Mouse (Mus musculus): ENCODE data around the gene Mast4.

The Mast4 gene

DNA sequence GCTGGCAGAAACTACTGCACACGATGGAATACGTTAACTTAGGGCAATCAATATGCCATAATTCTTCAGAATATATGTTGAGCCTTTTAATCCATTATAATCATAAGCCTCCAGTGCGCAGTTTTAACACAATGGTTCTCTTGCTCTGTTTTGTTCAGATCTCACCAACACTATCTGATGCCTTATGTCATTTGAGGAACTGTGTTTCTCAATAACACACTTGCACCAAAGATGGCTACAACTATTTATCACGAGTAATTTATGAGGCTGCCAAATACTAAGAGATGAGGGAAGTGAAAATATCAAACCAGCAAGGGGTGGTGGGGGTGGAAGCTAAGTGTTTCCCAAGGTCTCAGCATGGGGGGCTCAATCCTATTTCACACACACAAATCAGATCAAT, 448.1 kb downstream of the Mast4 start:
- no peak for DNase-seq

DNA sequence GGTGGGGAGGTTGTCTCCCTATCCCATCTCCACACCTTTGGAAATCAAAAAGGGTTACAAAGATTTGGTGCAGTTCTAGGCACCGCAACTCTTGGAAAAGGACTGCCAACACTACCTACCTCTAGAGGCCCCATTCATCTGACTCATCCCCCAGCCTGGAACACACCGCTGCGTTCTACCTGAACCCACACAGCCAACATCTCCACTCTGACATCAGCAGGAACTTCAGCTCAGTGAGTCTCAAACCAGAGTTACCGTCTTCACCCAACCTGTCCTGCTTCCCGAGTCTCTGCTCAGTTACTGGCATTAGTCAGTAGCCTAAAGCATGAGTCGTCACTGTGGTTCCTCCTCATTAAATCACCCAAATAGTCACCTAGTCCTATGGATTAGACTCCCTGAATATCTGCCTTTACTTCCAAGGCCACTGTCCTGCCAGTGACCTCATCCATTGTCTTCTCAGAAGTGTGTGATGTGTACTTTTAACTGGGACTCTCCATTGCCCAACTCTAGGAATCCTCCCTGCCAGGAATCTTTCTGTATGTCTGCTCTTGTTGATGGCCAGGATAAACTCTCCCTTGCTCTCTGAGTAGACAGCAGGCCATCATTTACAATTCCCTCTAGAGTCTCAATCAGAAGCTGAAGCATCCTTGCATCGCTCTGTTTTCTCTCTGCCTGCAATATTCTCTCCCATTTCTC, 453.8 kb downstream of the Mast4 start:
- no peak for DNase-seq

DNA sequence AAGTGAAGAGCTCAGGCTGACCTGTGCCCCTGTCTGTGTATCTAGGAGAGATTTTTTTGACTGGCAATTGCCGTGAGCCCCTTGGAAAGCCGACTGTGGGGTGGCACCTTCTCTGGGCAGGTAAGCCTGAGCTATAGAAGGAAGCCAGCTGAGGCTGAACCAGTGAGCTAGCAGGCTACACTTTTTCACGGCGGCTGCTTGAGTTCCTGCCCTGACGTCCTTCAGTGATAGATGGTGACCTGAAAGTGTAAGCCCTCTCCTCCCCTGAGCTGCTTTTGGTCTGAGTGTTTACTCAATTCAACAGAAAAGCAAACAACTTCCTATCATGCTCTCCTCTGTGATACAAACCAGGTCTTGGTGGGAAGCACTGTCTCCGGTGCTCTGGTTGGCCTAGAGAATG, 455.7 kb downstream of the Mast4 start:
- DNase-seq: no peak

DNA sequence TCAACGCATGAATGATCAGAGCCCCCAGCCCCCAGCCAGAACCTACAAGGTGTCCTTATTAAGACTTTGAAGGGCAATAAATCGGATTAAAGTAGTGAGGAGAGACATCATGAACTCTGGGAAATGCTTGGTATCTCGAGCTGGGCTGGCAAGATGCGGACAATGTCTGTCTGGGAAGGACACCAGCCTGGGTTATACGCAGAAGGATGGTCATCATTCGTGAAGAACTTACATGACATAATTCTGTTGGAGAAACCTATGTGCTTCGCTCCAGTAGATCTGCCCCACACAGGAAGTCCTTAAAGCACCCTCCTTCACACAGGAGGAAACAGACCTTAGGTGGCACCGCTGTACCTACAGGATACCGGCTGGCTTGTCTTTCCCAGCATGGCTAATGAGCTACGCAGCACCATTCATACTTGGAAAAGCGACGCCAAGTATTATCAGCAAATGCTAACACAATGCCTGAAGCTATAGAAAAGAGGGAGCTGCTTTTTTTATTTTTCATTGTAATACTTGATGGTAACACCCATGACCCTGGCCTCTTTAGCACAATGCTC, 456.5 kb downstream of the Mast4 start:
- DNase-seq: no peak

DNA sequence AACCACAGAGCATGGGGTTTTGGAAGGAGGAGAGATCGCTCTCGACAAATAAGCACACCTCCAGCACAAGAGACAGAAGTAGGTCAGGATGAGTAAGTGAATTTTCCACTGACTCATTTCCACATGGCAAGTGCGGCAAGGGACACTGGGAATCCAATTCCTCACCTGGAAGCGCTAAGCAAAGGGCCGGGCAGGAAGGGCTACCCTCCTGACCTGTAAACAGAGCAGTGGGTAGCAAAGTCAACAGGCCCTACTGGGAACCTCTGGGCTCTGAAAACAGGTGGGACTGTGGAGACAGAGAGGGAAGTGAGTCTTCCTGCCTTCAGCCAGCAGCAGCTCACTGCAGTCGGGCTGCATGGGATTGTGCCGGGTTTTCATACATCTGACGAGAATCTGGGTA, 457.1 kb downstream of the Mast4 start:
- DNase-seq: no peak

DNA sequence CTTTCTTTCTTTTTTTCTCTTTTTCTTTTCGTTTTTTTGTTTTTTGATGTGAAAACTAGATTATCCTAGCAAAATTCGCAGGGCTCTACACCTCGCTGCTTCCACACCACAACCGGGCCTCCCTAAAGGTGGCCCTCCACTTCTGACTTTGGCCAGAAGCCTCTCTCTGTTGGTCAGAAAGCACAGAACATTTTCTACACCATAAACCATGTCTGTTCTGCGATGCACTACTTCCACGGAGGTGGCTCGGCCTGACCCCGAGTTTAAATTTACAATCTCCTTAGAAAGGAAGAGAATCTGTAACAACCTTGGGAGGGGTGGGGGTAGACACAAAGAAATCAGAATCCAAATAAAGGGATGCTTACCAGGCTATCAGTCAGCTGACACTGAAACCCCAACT, 458.8 kb downstream of the Mast4 start:
- no peak for DNase-seq

DNA sequence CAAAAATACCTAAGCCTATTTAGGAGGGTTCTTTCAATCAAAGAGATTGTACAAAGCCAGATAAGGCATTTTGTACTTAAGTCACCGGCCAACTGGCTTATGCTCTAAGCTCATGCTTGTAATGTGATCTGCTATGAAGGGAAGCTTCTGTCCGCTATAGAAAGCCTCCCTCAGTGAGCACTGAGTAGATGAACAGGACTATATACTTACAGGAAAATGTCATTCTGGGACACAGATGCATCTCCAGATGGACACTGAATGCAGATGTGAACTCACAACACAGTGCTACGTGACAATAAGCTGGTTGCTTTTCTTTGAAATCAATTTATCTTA, 459.2 kb downstream of the Mast4 start:
- DNase-seq: no peak

DNA sequence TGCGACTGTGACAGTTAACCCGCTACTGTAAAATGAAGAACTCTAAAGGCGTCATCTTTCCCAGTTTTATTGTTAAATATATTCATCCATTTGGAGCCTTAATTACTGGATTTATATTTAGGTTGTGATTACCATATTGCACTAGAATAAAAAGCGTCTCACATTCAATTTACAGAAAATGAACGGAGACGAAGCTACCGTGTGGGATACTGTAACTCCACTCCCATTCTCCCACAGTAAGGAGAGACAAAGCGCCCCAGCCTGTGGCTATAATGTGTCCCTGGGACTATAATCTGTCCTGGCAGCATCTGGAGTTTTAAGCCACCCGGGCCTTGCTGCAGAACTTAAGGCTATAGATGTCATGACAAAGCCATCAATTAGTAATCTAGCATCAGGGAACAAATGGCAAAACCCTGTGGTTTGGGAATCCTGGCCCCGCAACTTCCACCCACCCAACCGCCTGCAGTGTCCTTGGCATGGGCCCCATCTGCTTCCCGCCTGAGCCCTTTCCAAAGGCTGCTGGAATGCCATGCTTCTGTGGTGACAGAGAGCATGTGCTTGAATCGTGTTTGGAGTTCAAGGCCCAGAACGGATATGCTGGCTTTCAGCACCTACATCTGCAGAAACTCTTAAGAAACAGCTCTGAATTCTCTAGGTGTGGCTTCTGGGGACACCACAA, 459.7 kb downstream of the Mast4 start:
- no peak for DNase-seq

DNA sequence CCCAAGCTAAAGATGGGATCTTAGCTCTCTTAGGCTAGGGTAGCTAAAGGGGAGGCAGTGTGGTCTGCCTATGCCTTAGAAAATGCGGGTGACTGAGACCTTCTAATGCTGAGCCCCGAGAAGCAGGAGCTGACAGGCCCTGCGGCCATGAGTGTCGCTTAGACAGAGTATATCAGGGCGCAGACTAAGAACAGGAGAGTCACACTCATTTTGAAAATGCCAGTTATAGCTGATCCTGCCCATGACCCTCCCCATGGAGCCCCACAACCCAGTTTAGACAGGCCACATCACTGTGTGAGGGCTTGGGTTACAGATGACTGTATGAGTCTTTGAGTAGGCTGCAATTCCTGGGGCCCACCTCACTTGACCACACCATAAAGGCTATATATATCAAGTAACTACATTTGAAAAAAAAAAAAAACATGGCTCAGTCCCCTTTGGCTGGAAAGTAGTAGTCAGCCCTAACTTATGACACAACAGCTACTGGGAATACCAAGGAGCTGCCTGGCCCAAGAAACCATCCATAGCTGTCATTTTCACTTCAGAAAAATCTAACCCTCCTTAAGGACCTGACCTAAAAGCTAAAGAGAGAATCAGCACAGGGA, 460.8 kb downstream of the Mast4 start:
- DNase-seq: no peak

DNA sequence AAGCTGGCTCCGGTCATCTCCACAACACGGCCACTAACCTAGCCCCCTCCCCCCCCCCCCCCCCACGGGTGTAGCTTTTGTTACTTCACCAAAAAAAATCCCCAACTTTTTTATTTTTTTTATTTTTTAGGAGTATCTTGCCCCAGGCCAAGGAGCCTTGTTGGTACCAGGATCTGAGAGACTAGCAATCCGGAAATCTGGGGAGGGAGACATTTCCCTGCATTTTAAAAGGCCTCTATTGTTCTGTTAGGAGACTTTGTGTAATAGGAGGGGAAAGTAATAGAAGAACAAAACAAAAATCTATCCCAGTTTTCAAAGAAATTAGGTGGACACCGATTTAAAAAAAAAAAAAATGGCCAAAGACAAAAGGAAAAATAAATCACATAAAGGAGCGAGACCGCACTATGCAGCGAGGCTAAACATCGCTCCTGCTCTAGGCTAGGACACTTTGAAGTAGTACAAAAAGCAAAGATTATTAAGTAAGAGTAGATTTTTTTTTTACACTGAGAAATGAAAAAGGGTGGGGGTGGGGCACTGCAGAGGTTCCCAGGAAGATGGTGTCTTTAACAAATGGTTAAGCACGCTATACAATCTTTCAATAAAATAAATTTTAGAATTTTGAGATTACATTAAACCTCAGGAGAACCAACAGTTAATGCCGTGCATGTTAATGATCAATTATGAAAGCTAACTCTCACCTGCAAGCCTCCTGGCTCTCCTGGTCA, 462.8 kb downstream of the Mast4 start:
- DNase-seq: no peak

DNA sequence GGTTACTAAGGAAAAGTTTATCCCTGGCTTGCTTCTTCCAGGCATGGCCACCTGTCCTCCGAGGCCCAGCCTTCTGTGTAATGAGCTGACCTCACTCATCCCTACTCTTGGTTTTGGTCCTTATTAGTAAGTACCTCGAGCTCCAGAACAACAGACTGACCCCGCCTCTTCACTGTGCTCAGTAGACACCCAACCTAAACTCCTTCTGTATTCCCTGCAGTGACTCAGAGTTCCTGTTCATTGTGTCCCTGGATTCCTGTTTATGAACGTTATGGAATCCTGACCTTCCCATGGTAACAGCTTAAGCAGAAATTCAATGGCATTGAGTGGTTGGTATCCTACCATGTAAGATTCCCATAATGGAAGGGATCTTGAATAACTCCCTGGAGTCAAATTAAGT, 464.8 kb downstream of the Mast4 start:
- DNase-seq: no peak

DNA sequence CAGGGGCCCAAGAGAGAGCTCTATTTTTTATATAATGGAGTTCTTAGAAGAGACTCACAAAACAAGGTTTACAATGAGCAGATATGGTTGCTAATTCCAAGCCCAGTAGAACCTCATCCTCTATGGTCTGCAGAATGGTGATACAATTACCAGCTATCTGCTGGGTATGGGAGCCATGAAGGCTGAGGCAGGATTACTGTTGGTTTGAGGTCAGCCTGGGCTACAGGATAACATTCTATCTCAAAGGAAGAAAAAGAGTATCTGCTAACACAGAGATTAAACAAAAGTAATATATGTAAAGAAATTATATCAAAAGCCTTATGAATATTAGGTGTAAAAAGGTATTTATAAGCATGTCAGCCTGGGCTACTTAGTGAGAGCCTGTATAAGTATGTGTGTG, 467.5 kb downstream of the Mast4 start:
- DNase-seq: no peak

DNA sequence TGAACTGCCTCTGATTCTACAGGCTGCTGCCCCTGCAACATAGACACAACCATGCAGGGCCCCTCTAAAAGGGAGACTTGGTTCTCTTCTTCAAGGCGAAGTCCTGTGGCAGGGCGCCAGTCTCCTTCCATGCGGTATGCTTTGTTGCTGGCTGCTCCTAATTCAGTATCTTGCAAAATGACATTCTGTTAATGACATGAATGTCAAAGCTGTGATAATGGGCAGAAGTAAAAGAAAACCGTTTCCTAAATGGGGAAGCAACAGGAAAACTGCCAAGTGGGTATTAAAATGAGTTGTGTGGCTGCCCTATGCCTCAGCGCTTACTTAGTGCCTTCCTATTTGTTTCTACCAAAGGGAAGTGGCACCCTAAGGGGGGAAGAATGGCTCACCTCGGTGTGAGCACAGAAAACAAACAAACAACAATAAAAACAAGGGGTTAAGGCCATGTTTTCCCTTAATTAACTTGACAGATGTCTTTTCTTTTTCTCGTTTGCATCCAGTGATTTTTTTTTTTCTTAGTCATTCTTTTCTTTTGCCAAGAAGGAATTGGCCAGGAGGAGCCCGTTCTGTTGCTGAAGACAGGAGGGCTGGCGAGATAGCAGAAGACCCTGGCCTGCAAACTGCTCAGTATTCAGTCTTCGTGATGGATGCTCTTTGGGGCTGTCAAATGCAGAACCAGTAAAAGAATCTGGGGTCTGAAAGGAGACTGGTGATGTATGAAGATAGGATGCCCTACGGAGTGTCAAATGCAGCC, 468.1 kb downstream of the Mast4 start:
- no peak for DNase-seq

DNA sequence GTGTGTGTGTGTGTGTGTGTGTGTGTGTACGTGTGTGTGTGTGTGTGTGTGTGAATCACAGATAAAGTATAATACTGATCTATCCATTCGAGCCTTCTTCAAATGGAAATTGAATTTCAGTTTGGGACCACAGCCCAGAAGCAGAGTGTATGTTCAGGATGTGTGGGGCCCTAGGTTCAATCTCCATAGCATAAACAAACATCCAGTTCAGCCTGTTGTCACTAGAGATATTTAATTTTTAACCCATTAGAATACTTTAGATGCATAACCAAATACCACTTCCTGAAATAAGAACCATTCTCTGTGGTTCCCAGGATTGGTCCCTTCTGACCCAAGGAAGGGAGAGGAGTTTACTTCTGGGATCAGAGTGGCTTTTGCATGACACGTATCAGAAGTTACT, 468.8 kb downstream of the Mast4 start:
- no peak for DNase-seq

DNA sequence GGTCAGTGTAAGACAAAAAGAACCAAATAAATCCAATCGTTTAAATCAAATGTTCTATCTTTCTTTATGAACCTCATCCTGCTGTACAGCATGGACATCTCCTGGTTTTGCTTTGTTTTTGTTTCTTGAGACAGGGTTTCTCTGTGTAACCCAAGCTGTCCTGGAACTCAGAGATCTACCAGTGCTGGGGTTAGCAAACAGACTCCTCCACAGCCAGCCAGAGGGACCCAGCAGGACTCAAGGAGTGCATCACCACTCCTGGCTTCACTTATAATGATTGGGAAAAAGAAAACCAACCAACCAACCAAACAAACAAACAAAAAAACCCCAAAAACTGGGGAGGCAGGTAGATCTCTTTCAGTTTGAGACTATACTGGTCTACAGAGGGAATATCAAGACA, 469.5 kb downstream of the Mast4 start:
- DNase-seq: no peak

DNA sequence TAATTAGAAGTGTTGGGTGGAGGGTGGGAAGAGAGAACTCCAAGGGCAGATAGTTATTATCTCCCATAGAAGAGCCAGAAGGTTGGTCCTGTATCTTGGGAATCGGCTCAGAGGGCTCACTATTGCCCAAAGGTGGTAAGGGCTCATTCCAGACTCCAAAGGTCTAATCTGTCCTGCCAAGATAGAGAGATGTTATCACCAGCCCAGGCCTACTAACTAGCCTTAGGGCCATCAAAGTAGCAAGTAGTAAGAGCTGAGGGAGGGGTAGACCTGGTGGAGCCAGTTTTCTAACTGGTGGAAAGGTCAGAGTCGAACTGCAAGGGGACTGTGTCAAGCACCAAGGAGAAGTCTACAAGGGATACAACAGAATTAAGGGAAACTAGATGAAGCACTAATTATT, 470.2 kb downstream of the Mast4 start:
- DNase-seq: no peak

DNA sequence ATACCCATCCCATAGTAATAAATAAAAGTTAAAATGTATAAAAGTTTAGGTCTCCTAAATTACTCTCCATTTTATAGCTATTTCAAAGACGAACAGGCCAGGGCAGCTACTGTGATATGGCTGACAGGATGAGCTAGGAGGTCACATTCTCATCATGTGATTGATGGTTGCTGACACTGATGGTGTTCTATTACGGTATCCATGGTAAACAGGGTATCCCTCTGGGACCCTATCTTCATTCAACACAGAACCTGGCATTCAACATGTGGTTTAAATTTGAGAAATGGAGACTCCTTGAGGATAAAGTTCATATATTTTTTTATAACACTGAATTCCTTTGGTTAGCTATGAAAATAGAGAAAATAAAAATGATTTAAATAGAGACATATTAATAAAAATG, 471.3 kb downstream of the Mast4 start:
- no peak for DNase-seq

DNA sequence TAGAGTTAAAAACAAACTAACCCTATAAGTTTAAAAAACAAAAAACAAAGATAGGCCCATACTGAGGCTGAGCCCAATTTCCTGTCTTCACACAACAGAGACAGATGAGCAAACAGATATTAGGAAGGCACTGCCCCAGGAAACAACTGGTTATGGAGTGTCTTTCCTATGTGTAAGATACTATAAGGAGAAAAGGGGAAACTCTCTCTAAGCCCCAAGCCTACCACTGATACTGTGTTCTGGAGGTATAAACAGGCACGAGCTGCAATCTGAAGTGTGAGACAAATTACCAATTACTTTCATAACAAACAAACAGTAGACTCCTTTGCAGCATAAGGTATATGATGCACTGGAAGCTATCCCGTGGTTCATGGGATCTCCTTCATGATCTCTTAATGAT, 471.9 kb downstream of the Mast4 start:
- DNase-seq: no peak

DNA sequence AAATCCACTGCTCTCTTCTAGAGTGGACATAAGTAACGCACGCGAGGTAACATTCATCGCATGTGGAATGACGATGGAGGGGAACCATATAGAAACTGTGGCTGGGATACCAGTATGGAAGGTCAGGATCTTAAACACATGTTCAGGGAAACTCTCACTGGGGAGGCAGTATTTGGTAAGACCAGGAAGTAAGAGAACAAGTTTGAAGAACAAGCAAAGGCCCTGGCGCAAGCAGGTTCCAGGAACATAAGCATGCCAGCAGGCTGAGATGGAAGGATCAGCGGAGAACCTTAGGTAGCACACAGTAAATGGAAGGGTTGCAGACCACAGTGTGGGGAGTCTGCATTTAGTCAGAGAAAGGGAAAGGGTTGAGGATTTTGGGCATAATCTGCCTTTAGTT, 473.6 kb downstream of the Mast4 start:
- no peak for DNase-seq

DNA sequence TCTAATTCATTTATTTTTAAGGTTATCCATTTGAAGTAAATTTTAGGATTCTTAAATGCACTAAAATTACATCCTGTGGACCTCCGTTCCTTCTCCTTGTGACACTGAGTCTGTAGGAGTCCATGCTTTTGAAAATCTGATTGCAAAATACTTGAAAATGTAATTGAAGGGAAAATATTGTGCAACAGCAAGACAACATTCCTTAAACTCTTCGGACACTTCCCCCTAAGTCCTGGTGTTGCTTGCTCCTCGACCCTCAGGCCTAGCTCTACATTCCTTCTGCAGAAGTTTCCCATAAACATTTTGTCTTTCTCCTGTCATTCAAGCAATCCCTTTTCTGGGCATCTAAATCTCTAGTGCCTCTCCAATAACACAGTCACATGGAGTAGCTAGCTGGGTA, 474.2 kb downstream of the Mast4 start:
- no peak for DNase-seq

DNA sequence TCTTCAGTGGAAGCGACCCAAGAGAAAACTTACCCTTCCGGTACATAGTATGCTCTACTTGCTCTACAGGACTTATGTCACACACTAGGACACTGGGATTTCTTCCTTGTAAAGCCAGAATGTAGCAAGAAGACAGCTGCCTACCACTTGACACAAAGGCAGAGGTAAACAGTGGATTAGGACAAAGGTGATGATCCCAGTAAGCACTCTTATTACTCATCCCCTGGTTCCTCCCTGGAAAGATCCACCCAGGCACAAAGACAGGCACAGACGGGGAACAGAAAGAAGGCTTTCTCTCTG, 476.8 kb downstream of the Mast4 start:
- DNase-seq: no peak

DNA sequence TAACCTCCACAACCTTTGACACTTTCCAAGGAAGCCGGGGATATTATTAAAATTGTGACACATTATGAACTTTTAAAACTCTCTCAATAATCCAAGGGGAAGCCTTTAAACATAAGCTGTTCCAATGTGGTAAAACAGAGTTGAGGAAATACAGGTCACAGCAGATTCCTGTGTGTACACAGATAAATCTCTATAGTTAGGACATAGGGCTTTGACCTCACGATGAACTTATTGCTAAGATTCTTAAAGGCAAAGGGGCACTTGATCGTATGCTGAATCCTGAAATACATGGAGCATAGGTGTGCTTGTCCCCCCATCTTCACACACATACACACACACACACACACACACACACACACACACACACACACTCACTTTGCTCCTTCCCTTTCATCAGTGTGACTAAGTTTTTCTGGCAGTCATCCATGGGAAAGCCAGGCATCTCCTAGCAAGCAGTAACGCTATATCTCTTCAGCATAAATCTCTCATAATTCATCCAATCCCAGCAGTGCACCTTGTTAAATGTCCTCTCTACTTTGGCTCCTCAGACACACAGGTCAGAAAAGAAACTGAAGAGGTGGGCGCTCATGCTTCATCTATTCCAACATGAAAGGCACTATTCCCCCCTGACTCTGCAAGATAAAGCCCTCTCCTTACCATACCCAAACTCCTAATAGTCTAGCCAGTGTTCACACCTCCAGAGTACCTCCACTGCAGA, 477.3 kb downstream of the Mast4 start:
- DNase-seq: no peak
